Mouse (Mus musculus) midbrain, embryonic 16.5 days (tissue): Measurements from ENCODE around the gene Ooep. TPM values are rescaled to one million over a fixed set of nuclear protein-coding genes. Genes with fewer than 3 reads are reported as not detected.
"Not testable (repeated sequence)": the region's sequence is repeated elsewhere in the genome, so short reads cannot be mapped to it uniquely, and the experiment has no call there.

Experiments
- ATAC-seq: fragments of 200-750 bp; cut with Nextera tagmentation; 2 replicates; pipeline ENCODE4 v1.8.0; 2017; ENCODE audit warnings: moderate TSS enrichment
- H3K27ac ChIP-seq: fragments of 300-500 bp; sonication (generic); 2 replicates; pipeline ENCODE4 v1.5.1; 2014; ENCODE audit warnings: mild to moderate bottlenecking, low read length, mixed read lengths
- H3K27me3 ChIP-seq: fragments of 300-500 bp; sonication (generic); 2 replicates; pipeline ENCODE4 v1.6.1; 2014; ENCODE audit warnings: low read depth, low read length, mixed read lengths; ENCODE audit not compliant: control insufficient read depth, insufficient read depth
- H3K36me3 ChIP-seq: fragments of 300-500 bp; sonication (generic); 2 replicates; pipeline ENCODE4 v1.6.1; 2014; ENCODE audit warnings: mild to moderate bottlenecking, low read length, moderate library complexity, mixed read lengths; ENCODE audit not compliant: control insufficient read depth, insufficient read depth
- H3K4me1 ChIP-seq: fragments of 300-500 bp; sonication (generic); 2 replicates; pipeline ENCODE4 v1.6.1; 2014; ENCODE audit warnings: mild to moderate bottlenecking, low read length, mixed read lengths; ENCODE audit not compliant: control insufficient read depth, insufficient read depth
- H3K4me2 ChIP-seq: fragments of 300-500 bp; sonication (generic); 2 replicates; pipeline ENCODE4 v1.6.1; 2014; ENCODE audit warnings: mild to moderate bottlenecking, low read length, mixed read lengths
- H3K4me3 ChIP-seq: fragments of 300-500 bp; sonication (generic); 2 replicates; pipeline ENCODE4 v1.5.1; 2014; ENCODE audit warnings: low read depth, mild to moderate bottlenecking, low read length, moderate library complexity, mixed read lengths
- H3K9ac ChIP-seq: fragments of 300-500 bp; sonication (generic); 2 replicates; pipeline ENCODE4 v1.6.1; 2014; ENCODE audit warnings: low read depth, low read length, mixed read lengths
- H3K9me3 ChIP-seq: fragments of 300-500 bp; sonication (generic); replicated peaks from 2 replicates; pipeline ENCODE4 v1.6.1; 2014; ENCODE audit warnings: mild to moderate bottlenecking, low read length, mixed read lengths; ENCODE audit not compliant: control insufficient read depth, poor library complexity, severe bottlenecking
- WGBS: fragments of 180-500 bp; shearing (Covaris S2); extraction: QIAGEN DNeasy Blood & Tissue Kit; methylation state at CpG from one replicate; pipeline ENCODE4 v1.1.7; 2014; 5-methylcytosine and 5-hydroxymethylcytosine counted together
- polyA plus RNA-seq: library from polyadenylated mRNA; unstranded; fragments of >200 nt; fragmentation: Nextera tagmentation; extraction: Ambion mirVana; gene quantifications from 2 replicates; pipeline ENCODE4 v1.2.1, GENCODE M21; 2015

The Ooep gene
- polyA plus RNA-seq, 1 experiment from 2014 or later = 6.9 TPM

DNA sequence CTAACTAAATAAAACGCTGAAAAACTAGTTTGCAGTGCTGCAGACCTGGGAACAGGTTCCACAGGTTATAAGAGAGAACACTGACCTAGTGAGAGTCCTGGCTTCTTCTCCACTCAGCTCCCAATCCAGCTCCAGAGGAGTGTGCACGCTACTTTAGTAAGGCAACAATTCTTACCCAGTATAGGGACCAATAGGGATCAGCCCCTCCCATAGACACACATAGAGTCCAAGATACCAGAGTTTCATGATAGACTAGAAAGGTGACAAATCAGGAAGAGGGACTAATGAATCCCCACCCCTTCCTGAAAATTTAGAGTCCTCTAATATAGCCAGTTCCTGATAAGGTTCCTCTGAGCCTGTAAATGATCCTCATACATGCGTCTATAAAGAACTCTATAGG, 31.5 kb downstream of the Ooep start:
- H3K27me3 ChIP-seq = no peaks in the 10 kb centered on the region
- WGBS = 75% methylated on average over 3 of the region's 3 CpGs
- H3K4me1 ChIP-seq = no peaks in the 10 kb centered on the region
- H3K4me3 ChIP-seq = no peak overlapping the region
- no peak overlapping the region for H3K4me2 ChIP-seq
- no peaks in the 10 kb centered on the region for H3K36me3 ChIP-seq
- H3K27ac ChIP-seq = no peak overlapping the region
- no peaks in the 10 kb centered on the region for H3K9me3 ChIP-seq
- H3K9ac ChIP-seq = no peak overlapping the region
- no peak for ATAC-seq

DNA sequence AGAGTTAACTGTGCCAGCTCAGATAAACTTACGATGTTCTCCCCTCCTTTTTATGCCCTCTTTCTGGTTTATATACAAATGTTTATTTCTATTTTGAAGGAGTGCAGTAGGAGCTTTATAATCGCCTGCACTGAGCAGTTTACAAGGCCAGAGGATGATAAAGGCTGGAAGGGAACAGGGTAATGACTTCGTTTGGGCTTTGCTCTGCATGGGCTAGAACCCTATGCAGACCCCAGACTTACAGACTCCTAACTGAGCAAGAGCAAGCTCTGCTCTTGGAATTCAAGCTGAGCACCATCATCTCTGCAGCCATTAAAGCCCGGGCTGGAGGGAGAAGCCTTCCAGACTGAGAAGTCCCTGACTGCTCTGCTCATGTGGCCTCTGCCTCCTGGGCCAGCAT, 33.3 kb downstream of the Ooep start:
- not testable (repeated sequence) for H3K4me1 ChIP-seq, H3K4me2 ChIP-seq, H3K4me3 ChIP-seq, ATAC-seq, H3K27me3 ChIP-seq, H3K9me3 ChIP-seq, H3K27ac ChIP-seq, H3K36me3 ChIP-seq, H3K9ac ChIP-seq
- WGBS = 70% methylated on average over 3 of the region's 4 CpGs

GRCm38 (mm10) chr9:78343055-78343454, 35.5 kb downstream of the Ooep start:
- H3K9me3 ChIP-seq, H3K9ac ChIP-seq, H3K4me2 ChIP-seq, ATAC-seq, H3K4me3 ChIP-seq, H3K4me1 ChIP-seq, H3K27ac ChIP-seq, H3K36me3 ChIP-seq, H3K27me3 ChIP-seq: not testable (repeated sequence)
- 85% methylated on average over 9 of the region's 9 CpGs for WGBS

DNA sequence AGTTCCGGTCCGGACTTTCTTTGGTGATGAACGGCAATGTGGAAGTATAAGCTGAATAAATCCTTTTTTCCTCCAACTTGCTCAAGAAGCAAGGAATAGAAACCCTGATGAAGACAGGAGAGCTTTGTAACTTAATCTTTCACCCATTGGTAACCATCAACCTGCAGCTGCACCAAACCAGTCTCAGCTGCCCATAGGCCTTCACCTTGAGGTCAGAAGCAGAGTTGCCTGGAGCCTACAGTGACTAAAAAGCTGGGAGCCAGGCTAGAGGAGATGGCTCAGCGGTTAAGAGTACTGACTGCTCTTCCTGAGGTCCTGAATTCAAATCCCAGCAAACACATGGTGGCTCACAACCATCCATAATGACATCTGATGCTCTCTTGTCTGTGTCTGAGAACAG, 36.0 kb downstream of the Ooep start:
- not testable (repeated sequence) for H3K27ac ChIP-seq, H3K36me3 ChIP-seq, ATAC-seq, H3K9me3 ChIP-seq, H3K4me1 ChIP-seq, H3K4me2 ChIP-seq, H3K9ac ChIP-seq, H3K4me3 ChIP-seq, H3K27me3 ChIP-seq
- WGBS = 89% methylated on average over 4 of the region's 4 CpGs

GRCm38 (mm10) chr9:78340324-78340723, 38.2 kb downstream of the Ooep start:
- not testable (repeated sequence) for H3K27me3 ChIP-seq, H3K4me1 ChIP-seq, H3K36me3 ChIP-seq, H3K27ac ChIP-seq, H3K9ac ChIP-seq, H3K4me3 ChIP-seq, H3K9me3 ChIP-seq
- ATAC-seq = 0 out of 2 replicates have a peak, but pooled peaks have one; percentile 54
- 9% methylated on average over 8 of the region's 8 CpGs for WGBS
- peak overlapping the region; percentile 31 for H3K4me2 ChIP-seq

- not testable (repeated sequence) for H3K36me3 ChIP-seq, H3K4me3 ChIP-seq, ATAC-seq, H3K27me3 ChIP-seq, H3K9ac ChIP-seq, H3K4me2 ChIP-seq, H3K9me3 ChIP-seq, H3K27ac ChIP-seq, H3K4me1 ChIP-seq
Observed at GRCm38 (mm10) chr9:78337050-78337449, 41.5 kb downstream of the Ooep start.

- not testable (repeated sequence) for H3K9me3 ChIP-seq, H3K27me3 ChIP-seq, H3K4me1 ChIP-seq, H3K9ac ChIP-seq, H3K4me3 ChIP-seq, H3K27ac ChIP-seq, H3K36me3 ChIP-seq, H3K4me2 ChIP-seq, ATAC-seq
- WGBS = 100% methylated on average over 1 of the region's 1 CpGs
Observed at GRCm38 (mm10) chr9:78327289-78327688, 51.2 kb downstream of the Ooep start, which contains the start of gene Omt2b. Gene Omt2b (plus strand): TSS chr9:78327589.

Other genes starting within 250 kb of the Ooep start
- gene Gsta4, start 196.0 kb downstream of the Ooep start, polyA plus RNA-seq = 14.3 and 18.5 TPM in 2 replicates
- not detected in 2 replicates for gene Gsta1, start 148.1 kb downstream of the Ooep start, polyA plus RNA-seq
- not detected in 2 replicates for gene Gm3776, start 121.6 kb downstream of the Ooep start, polyA plus RNA-seq
- gene Gm10639, start 88.8 kb downstream of the Ooep start, polyA plus RNA-seq = not detected in 2 replicates
- not detected in 2 replicates for gene Omt2a, start 63.9 kb downstream of the Ooep start, polyA plus RNA-seq
- gene Omt2b, start 51.1 kb downstream of the Ooep start, polyA plus RNA-seq = not detected in 2 replicates
- not detected in 2 replicates for gene Gsta2, start 22.9 kb downstream of the Ooep start, polyA plus RNA-seq
- gene Dppa5a, start 10.5 kb downstream of the Ooep start, polyA plus RNA-seq = 7.4 and 8.3 TPM in 2 replicates
- 0.36 and 0.57 TPM in 2 replicates for gene Ddx43, start 17.1 kb upstream of the Ooep start, polyA plus RNA-seq
- gene Cgas, start 64.5 kb upstream of the Ooep start, polyA plus RNA-seq = 0.53 and 0.74 TPM in 2 replicates
- 27.9 and 29.3 TPM in 2 replicates for gene Mto1, start 69.5 kb upstream of the Ooep start, polyA plus RNA-seq
- gene Gm17324, start 70.1 kb upstream of the Ooep start, polyA plus RNA-seq = 1.7 and 2.1 TPM in 2 replicates
- 2,998 and 3,109 TPM in 2 replicates for gene Eef1a1, start 110.4 kb upstream of the Ooep start, polyA plus RNA-seq
- gene Slc17a5, start 209.3 kb upstream of the Ooep start, polyA plus RNA-seq = 15.9 and 18.5 TPM in 2 replicates
- gene Cd109, start 236.8 kb upstream of the Ooep start, polyA plus RNA-seq = 0.97 and 1.0 TPM in 2 replicates